Mouse (Mus musculus): Measurements from ENCODE around the gene Vwa8. TPM values are rescaled to one million over a fixed set of nuclear protein-coding genes. Genes with fewer than 3 reads are reported as not detected.
A peak's percentile ranks its signal among the peaks of the same experiment; 100 is the strongest.

The Vwa8 gene
- polyA plus RNA-seq, 1 experiment from 2014 or later = 13.9 TPM

DNA sequence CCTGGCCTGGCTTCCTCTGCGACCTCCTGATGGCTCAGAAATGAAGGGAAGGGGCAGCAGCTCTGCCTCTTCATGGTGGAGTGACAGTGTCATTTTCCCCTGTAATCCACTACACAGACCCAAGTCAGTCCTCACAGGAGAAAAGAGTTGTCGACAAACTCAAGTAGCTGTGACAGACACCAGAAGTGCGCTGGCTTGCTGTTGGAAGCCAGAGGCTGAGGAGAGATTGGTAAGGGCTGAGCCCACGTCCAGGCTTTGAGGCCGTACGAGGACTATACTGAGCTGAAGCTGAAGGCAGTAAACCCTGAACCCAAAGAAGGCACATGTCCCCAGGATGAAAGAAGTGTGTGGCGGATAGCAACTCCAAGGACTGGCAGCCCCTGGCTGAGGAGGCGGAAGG is 376.6 kb downstream of the Vwa8 start:
- Histone ChIP-seq H3K36me3 (ENCODE audit: control insufficient read depth, insufficient read depth, low read length) (no peaks in the 10 kb centered on the region), H3K4me2 (ENCODE audit: low read depth, low read length) (no peak overlapping the region), H3K27me3 (replicated peaks; ENCODE audit: control insufficient read depth, insufficient read depth, low read length) (no peaks in the 10 kb centered on the region), H3K27ac (ENCODE audit: low read length) (peak overlapping the region; percentile 16; the same call in 1 of the 2 replicates), H3K4me3 (ENCODE audit: low read length) (no peak overlapping the region), H3K9me3 (ENCODE audit: control insufficient read depth, low read length) (no peaks in the 10 kb centered on the region), H3K9ac (ENCODE audit: low read depth, low read length) (no peak overlapping the region), H3K4me1 (ENCODE audit: control insufficient read depth, insufficient read depth, low read length) (peaks cover 5% of the 10 kb centered on the region; the same call in 1 of the 2 replicates)
- no peak for ATAC-seq
- WGBS = 77% methylated on average over 8 of the region's 8 CpGs

DNA sequence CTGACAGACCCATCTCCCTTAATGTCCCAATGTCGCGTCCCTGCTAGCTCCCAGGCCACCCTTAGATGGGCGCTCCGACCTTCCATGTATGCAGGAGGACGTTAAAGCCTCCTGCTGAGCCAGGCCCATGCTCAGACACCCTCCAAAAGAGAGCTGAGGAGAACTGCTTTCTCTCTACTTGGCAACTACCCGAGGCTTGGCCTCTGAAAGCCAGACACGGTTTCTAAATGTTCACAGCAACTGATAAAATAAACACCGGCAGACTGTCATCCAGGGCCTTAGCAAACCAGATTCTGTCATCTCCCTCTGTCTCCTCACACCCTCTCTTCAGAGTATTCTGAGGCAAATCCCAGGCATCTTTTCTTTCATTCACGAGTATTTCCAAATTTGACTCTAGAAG is 377.2 kb downstream of the Vwa8 start:
- WGBS = 58% methylated on average over 9 of the region's 9 CpGs
- H3K4me2 ChIP-seq (ENCODE audit: low read depth, low read length) = no peak overlapping the region
- no peak for ATAC-seq
- H3K9ac ChIP-seq (ENCODE audit: low read depth, low read length) = 0 out of 2 replicates have a peak overlapping the region, but pooled peaks have one; percentile 8
- no peak overlapping the region for H3K4me3 ChIP-seq (ENCODE audit: low read length)
- peak overlapping the region; percentile 16; the same call in 1 of the 2 replicates for H3K27ac ChIP-seq (ENCODE audit: low read length)
- H3K36me3 ChIP-seq (ENCODE audit: control insufficient read depth, insufficient read depth, low read length) = no peaks in the 10 kb centered on the region
- no peaks in the 10 kb centered on the region for H3K9me3 ChIP-seq (ENCODE audit: control insufficient read depth, low read length)
- H3K27me3 ChIP-seq (replicated peaks; ENCODE audit: control insufficient read depth, insufficient read depth, low read length) = no peaks in the 10 kb centered on the region
- H3K4me1 ChIP-seq (ENCODE audit: control insufficient read depth, insufficient read depth, low read length) = peaks cover 5% of the 10 kb centered on the region; the same call in 1 of the 2 replicates

DNA sequence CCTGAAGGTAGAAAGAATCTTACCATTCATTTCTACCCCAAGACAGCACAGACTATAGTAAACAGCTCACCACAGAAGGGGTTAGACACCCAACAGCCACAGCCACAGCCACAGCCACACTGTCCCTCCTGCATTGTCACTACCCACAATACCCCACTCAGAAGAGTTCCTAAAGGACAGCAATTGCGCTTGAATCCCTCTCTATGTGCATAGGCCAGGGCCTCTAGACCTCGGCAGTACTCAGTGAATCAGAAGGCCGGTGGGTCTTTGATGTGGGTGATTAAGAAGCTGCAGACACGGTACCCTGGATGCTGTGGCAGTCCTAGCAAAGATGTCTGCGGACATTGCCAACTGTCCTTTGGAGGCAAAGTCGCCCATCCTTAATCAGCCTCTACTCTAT is 377.9 kb downstream of the Vwa8 start:
- WGBS = 87% methylated on average over 6 of the region's 6 CpGs

GRCm38 (mm10) chr14:79227955-79228354 is 379.1 kb downstream of the Vwa8 start:
- Histone ChIP-seq H3K27ac (ENCODE audit: low read length) (no peak overlapping the region), H3K9me3 (ENCODE audit: control insufficient read depth, low read length) (no peaks in the 10 kb centered on the region), H3K9ac (ENCODE audit: low read depth, low read length) (no peak overlapping the region), H3K4me3 (ENCODE audit: low read length) (no peak overlapping the region), H3K4me2 (ENCODE audit: low read depth, low read length) (no peak overlapping the region), H3K4me1 (ENCODE audit: control insufficient read depth, insufficient read depth, low read length) (peaks cover 5% of the 10 kb centered on the region; the same call in 1 of the 2 replicates), H3K27me3 (replicated peaks; ENCODE audit: control insufficient read depth, insufficient read depth, low read length) (no peaks in the 10 kb centered on the region), H3K36me3 (ENCODE audit: control insufficient read depth, insufficient read depth, low read length) (no peaks in the 10 kb centered on the region)
- 24% methylated on average over 4 of the region's 4 CpGs for WGBS
- no peak for ATAC-seq

More for the DNA sequence above, 377.9 kb downstream of the Vwa8 start:
- Histone ChIP-seq H3K9ac (ENCODE audit: low read depth, low read length) (no peak overlapping the region), H3K4me2 (ENCODE audit: low read depth, low read length) (no peak overlapping the region), H3K27ac (ENCODE audit: low read length) (no peak overlapping the region), H3K4me1 (ENCODE audit: control insufficient read depth, insufficient read depth, low read length) (peaks cover 5% of the 10 kb centered on the region; the same call in 1 of the 2 replicates), H3K4me3 (ENCODE audit: low read length) (no peak overlapping the region), H3K27me3 (replicated peaks; ENCODE audit: control insufficient read depth, insufficient read depth, low read length) (no peaks in the 10 kb centered on the region), H3K9me3 (ENCODE audit: control insufficient read depth, low read length) (no peaks in the 10 kb centered on the region), H3K36me3 (ENCODE audit: control insufficient read depth, insufficient read depth, low read length) (no peaks in the 10 kb centered on the region)
- ATAC-seq = no peak

DNA sequence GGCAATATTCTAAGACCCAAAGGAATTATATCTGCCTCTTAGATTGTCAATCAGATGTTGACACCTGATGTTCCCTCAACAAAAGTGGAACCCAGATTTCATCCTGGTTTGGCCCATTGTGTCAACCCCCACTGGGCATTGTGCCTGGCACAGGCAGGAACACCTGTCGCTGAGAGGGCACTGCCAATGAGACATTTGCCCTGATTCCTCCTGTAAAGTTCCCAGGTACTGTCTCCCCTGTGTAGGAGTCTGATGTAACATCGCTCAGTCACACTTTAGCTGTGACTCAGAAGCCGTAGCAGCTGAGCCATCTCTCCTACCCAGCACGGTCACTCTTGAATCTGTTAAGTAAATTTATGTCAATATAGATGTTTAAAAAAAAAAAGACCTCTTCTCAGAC is 382.8 kb downstream of the Vwa8 start:
- Histone ChIP-seq H3K36me3 (ENCODE audit: control insufficient read depth, insufficient read depth, low read length) (no peaks in the 10 kb centered on the region), H3K27me3 (replicated peaks; ENCODE audit: control insufficient read depth, insufficient read depth, low read length) (no peaks in the 10 kb centered on the region), H3K4me2 (ENCODE audit: low read depth, low read length) (no peak overlapping the region), H3K9me3 (ENCODE audit: control insufficient read depth, low read length) (no peaks in the 10 kb centered on the region), H3K4me1 (ENCODE audit: control insufficient read depth, insufficient read depth, low read length) (no peaks in the 10 kb centered on the region), H3K4me3 (ENCODE audit: low read length) (no peak overlapping the region), H3K9ac (ENCODE audit: low read depth, low read length) (no peak overlapping the region), H3K27ac (ENCODE audit: low read length) (no peak overlapping the region)
- ATAC-seq = no peak
- WGBS = 68% methylated on average over 4 of the region's 4 CpGs

DNA sequence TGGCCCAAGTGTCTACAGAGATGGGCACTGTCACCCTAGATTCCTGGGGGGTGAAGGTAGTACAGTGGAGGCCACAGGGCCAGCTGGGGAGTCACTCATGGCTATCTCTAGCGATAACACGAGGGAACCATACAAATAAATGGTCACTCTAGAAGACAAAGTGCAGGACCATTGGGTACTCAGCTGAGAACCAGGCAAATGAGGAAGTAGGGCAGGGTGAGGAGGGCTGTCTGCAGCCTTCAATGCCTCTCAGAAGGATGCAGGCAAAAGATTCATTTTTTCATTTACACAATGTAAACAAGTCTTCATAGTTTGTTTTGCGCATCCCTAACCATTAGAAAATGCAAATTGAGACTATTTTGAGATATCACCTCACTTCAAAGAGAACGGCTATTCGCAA is 384.8 kb downstream of the Vwa8 start:
- Histone ChIP-seq H3K4me1 (ENCODE audit: control insufficient read depth, insufficient read depth, low read length) (no peaks in the 10 kb centered on the region), H3K9ac (ENCODE audit: low read depth, low read length) (no peak overlapping the region), H3K27ac (ENCODE audit: low read length) (no peak overlapping the region), H3K4me3 (ENCODE audit: low read length) (no peak overlapping the region), H3K36me3 (ENCODE audit: control insufficient read depth, insufficient read depth, low read length) (no peaks in the 10 kb centered on the region), H3K27me3 (replicated peaks; ENCODE audit: control insufficient read depth, insufficient read depth, low read length) (no peaks in the 10 kb centered on the region), H3K9me3 (ENCODE audit: control insufficient read depth, low read length) (no peaks in the 10 kb centered on the region), H3K4me2 (ENCODE audit: low read depth, low read length) (no peak overlapping the region)
- WGBS = 75% methylated on average over 5 of the region's 5 CpGs
- ATAC-seq = no peak

GRCm38 (mm10) chr14:79234513-79234912 is 385.7 kb downstream of the Vwa8 start:
- WGBS = 93% methylated on average over 2 of the region's 2 CpGs
- Histone ChIP-seq H3K27ac (ENCODE audit: low read length) (no peak overlapping the region), H3K4me1 (ENCODE audit: control insufficient read depth, insufficient read depth, low read length) (no peaks in the 10 kb centered on the region), H3K4me3 (ENCODE audit: low read length) (no peak overlapping the region), H3K9ac (ENCODE audit: low read depth, low read length) (no peak overlapping the region), H3K36me3 (ENCODE audit: control insufficient read depth, insufficient read depth, low read length) (no peaks in the 10 kb centered on the region), H3K4me2 (ENCODE audit: low read depth, low read length) (no peak overlapping the region), H3K27me3 (replicated peaks; ENCODE audit: control insufficient read depth, insufficient read depth, low read length) (no peaks in the 10 kb centered on the region), H3K9me3 (ENCODE audit: control insufficient read depth, low read length) (no peaks in the 10 kb centered on the region)
- no peak for ATAC-seq

- ATAC-seq = no peak
- H3K27me3 ChIP-seq (replicated peaks; ENCODE audit: control insufficient read depth, insufficient read depth, low read length) = no peaks in the 10 kb centered on the region
- no peak overlapping the region for H3K27ac ChIP-seq (ENCODE audit: low read length)
- no peak overlapping the region for H3K9ac ChIP-seq (ENCODE audit: low read depth, low read length)
- H3K4me3 ChIP-seq (ENCODE audit: low read length) = no peak overlapping the region
- no peaks in the 10 kb centered on the region for H3K36me3 ChIP-seq (ENCODE audit: control insufficient read depth, insufficient read depth, low read length)
- 53% methylated on average over 5 of the region's 5 CpGs for WGBS
- no peaks in the 10 kb centered on the region for H3K9me3 ChIP-seq (ENCODE audit: control insufficient read depth, low read length)
- no peak overlapping the region for H3K4me2 ChIP-seq (ENCODE audit: low read depth, low read length)
- H3K4me1 ChIP-seq (ENCODE audit: control insufficient read depth, insufficient read depth, low read length) = no peaks in the 10 kb centered on the region
Observed at GRCm38 (mm10) chr14:79235157-79235556, 386.3 kb downstream of the Vwa8 start.

DNA sequence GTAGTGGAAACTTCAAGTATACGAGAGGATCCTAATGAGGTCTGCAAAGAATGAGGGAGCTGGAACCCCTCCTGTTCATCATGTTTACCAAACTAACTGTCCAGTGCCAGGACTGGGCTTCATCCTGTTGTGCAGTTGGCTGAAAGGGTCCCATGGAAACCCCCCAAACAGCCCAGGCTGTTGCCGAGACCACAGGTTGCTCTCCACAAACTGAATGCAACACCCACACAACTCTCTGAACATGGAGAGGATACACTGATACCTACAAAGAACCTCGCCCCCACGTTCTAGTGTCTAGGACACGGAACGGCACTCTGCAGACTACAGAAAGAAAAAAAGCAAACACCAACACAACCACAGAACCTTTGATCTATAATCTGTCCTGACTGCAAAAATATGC is 387.4 kb downstream of the Vwa8 start:
- H3K9me3 ChIP-seq (ENCODE audit: control insufficient read depth, low read length) = no peaks in the 10 kb centered on the region
- H3K4me1 ChIP-seq (ENCODE audit: control insufficient read depth, insufficient read depth, low read length) = no peaks in the 10 kb centered on the region
- H3K36me3 ChIP-seq (ENCODE audit: control insufficient read depth, insufficient read depth, low read length) = no peaks in the 10 kb centered on the region
- no peak overlapping the region for H3K9ac ChIP-seq (ENCODE audit: low read depth, low read length)
- no peak overlapping the region for H3K4me2 ChIP-seq (ENCODE audit: low read depth, low read length)
- no peak for ATAC-seq
- H3K4me3 ChIP-seq (ENCODE audit: low read length) = no peak overlapping the region
- no peak overlapping the region for H3K27ac ChIP-seq (ENCODE audit: low read length)
- H3K27me3 ChIP-seq (replicated peaks; ENCODE audit: control insufficient read depth, insufficient read depth, low read length) = no peaks in the 10 kb centered on the region
- WGBS = 72% methylated on average over 6 of the region's 6 CpGs

DNA sequence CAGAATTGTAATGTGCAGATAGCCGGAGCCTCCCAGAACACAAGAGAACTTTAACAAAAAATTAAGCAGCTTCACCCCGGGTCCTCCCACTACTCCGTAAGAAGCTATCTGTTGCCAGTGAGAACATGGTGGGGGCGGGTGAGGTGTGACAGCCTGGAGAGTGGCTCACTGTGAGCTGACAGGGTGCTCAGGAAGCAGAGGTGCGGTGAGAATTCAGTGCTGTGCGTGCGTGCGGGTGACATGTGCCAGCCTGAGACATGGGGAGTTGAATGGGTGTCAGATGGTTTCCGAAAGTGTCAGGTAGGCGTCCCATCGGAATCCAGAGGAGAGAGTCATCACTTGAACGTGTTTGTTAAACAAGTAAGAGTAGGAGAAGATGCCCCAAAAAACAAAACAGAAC is 390.6 kb downstream of the Vwa8 start:
- ATAC-seq = no peak
- 91% methylated on average over 12 of the region's 12 CpGs for WGBS

More for the DNA sequence above, 390.6 kb downstream of the Vwa8 start:
- Histone ChIP-seq H3K4me2 (ENCODE audit: low read depth, low read length) (no peak overlapping the region), H3K36me3 (ENCODE audit: control insufficient read depth, insufficient read depth, low read length) (no peaks in the 10 kb centered on the region), H3K27ac (ENCODE audit: low read length) (no peak overlapping the region), H3K9me3 (ENCODE audit: control insufficient read depth, low read length) (no peaks in the 10 kb centered on the region), H3K9ac (ENCODE audit: low read depth, low read length) (no peak overlapping the region), H3K4me3 (ENCODE audit: low read length) (no peak overlapping the region), H3K27me3 (replicated peaks; ENCODE audit: control insufficient read depth, insufficient read depth, low read length) (no peaks in the 10 kb centered on the region), H3K4me1 (ENCODE audit: control insufficient read depth, insufficient read depth, low read length) (no peaks in the 10 kb centered on the region)
